Mouse (Mus musculus): ENCODE measurements around the gene Hps4. TPM values are rescaled to one million over a fixed set of nuclear protein-coding genes. Genes with fewer than 3 reads are reported as not detected.

Hps4 gene
- total RNA-seq, 2 experiments from 2014 or later = 32.8 to 37.2 TPM

DNA sequence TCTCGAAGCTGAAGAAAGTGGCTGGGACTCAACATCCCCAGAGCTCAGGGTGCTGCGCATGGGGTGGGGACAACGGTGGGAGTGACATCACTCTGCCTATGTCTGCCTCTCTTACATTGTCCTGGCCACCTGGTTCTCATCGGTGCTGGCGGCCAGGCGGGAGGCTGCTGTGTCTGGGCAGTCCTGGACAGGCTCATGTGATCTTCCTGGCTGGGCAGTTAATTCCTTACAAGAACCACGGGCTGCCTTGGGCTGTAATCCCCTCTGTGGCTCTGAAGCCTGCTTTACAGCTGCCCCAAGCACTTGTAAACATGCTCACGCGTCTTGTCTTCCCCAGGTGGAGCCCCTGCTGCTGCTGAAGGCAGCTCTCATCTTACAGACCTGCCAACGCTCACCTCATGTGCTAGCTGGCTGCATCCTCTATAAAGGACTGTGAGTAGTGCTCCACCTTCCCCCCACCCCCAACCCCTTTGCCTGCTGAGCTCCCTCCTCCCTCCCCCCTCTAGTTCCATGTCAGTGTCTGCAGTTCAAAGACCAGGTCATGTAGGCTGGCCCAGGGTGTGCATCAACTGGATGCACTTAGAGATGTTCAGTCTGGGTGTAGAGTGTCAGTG, 21.4 kb downstream of the Hps4 start:
- DNase-seq (ENCODE audit: low spot score in 2 of 2) = no peak

DNA sequence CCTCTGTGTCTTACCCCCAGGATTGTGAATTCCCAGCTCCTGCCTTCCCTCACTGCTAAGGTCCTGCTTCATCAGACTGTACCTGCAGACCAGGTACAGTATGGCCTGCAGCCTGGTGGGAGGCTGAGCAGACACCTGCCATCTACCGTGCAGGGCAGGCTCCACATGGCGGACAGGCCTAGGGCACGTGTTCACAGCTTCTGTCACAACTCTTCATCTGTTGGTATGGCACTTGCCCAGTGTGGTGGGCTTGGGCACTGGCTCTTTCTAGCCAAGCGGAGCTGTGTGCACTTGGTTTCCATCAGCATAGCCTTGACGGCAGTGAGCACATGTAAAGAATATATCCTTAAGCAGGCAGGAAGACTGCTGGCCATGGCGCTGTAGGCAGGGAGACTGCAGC, 24.0 kb downstream of the Hps4 start:
- DNase-seq (ENCODE audit: low spot score in 2 of 2) = no peak

DNA sequence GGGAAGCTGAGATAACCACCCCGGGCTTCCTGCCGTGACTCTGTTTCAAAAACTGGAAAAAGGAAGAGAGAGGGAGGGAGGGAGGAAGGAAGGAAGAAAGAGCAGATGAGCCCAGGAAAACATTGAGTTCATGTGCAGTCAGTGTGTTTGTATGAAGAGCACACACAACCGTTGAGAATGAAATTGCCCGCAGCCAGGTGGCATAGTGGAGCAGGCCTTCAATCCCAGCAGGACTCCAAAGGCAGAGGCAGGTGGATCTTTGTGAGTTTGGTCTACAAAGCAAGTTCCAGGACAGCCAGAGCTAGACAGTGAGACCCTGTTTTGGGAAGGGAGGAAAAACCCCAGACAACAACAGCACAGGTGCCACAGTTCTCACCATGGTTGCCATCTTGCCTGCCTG, 24.5 kb downstream of the Hps4 start:
- no peak for DNase-seq (ENCODE audit: low spot score in 2 of 2)

DNA sequence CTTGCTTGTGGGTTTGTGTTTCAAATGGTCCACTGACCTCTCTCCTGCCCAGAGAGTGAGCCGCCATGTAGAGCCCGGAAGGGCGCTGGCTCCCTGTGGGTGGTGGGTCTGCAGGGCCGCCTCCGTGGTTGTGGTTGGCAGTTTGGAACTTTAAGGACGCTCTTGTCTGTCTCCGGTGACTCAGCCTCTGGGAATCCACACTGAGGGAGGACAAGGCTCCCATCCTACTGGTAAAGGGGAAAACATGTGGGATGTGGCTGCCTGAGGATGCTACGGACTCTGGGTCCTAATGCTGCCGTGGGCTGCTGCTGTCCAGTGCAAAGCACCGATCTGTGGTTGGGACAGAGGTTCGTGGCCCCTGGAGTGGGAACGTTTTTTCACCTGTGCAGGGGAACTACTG, 25.0 kb downstream of the Hps4 start:
- DNase-seq (ENCODE audit: low spot score in 2 of 2) = no peak

DNA sequence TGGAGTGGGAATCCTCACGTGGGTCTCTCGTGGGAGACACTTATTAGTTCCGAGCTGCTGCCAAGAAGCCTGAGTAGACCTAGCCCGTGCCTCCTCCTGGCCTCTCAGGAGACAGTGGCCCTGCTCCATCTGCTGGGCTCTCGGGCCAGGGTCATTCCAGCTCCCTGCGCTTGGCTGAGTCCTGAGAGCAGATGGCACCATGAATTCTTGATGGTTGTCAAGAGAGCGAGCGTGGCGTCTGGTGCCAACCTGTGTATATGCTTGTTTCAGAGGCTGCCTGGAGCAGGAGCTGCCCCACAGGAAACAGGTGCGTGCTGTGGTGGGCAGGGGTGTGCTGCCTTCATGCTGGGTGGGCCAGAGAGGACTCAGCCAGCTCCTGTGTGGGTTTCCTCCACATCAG, 25.8 kb downstream of the Hps4 start:
- no peak for DNase-seq (ENCODE audit: low spot score in 2 of 2)

DNA sequence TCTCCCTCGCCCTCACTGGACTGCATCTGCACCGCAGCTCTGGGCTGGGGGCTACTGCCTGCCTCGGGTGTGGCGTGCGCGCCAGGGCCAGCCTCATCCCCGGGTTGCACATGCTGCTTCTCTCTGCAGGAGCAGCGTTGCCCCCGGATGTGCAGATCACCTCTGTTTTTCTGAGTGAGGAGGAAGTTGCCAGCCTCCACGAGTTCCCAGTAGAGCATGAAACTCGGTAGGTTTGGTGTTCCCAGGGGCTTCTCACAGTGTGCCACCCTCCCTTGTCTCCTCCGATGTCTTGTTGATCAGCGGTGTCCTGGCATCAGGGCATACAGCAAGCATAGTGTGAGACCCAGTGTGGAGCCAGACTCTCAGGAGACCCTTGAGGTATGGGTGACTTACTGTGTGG, 26.4 kb downstream of the Hps4 start:
- DNase-seq (ENCODE audit: low spot score in 2 of 2) = no peak

DNA sequence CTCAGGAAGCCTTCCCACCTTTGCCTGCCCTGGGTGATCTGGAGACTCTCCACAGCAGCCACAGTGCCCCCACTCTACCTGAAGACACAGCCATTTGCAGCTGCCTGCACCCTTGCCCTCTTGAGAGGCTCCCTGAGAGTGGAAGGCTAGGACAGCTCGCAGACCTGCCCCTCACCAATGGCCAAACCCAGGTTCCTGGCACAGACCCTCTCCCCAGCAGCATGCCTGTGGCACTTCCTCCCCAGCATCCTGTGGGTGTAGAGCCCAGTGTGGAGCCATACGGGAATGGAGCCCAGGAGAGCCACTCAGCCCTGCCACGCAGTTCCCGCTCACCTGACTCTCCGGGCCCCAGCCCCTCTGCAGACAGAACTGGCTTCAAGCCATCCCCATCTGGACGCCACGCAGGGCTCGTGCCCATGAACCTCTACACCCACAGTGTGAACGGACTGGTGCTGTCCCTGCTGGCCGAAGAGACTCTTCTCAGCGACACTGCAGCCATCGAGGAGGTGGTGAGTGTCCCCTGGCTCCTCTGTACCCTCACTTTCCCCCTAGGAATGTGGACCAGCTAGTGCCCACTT, 27.4 kb downstream of the Hps4 start:
- DNase-seq (ENCODE audit: low spot score in 2 of 2) = no peak

DNA sequence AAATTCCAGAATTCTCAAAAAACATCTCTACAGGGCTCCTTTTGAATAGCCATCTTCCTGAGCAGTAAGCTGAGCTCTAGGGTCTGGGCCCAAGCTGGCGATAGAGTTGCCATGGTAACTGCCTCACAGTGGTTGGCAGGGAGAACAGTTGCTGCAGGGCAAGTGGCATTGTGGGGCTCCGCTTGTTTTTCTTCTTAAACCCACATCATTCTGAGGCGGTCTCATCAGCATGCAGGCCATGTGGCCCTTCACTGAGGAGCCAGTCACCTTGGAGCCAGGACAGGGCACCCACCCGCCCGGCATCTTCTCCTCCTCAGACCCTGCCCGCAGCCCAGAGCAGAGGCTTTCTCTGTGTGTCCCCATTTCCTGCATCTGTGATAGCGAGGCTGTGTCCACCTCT, 29.1 kb downstream of the Hps4 start:
- no peak for DNase-seq (ENCODE audit: low spot score in 2 of 2)

DNA sequence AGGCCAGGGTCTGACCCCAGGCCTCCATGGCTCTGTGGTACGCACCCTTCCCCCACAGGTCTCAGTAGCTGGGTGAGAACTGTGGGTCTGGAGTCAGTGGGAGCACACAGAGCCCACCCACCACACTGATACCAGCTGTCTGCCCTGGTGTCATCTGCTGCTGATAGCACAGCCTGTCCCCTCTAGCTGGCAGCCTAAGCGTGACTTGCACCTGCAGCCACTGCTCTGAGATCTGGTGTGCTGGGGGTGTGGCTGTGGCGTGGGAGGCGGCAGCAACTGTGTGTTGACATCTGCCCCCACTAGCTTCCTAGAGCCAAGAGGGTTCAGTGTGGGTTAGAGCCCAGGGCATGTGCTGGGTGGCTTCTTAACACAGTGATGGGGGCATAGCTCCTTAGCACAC, 33.2 kb downstream of the Hps4 start:
- DNase-seq (ENCODE audit: low spot score in 2 of 2) = no peak

DNA sequence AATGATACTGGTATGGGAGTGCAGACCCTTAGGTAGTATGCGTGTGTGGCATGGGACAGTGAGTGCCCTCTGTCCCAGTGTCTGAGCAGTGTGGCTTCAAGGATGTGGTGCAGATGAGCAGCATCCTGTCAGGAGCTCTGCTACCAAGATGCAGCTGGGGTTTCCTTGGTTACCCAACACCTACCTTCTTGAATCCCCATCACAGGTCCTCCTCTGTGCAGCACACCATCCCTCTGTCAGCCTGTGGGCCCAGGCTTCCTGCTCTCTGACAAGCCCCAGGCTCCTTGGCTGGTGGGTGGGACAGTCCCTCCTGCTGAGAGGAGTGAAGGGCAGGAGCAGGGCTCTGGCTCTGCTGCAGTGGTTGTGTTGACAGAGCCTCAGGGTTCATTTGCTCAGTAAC, 34.5 kb downstream of the Hps4 start:
- no peak for DNase-seq (ENCODE audit: low spot score in 2 of 2)

DNA sequence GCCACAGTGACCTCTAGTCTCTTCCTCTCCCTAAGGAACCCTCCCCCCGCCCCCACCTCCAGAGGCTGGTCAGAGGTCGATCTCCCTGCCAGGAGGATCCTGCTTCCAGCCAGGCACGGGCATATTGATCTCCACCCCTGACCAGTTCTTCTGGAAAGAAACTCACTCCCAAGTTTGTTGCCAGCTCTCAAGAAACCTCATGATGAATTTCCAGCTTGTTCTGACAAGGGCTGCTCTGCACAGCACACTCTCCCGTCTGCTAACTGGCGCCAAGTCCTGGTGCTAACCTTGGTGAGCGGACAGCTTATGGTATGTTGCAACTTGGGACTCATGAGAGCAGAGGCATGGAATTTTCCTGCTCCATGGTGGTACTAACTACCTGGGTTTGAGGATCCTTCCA, 35.8 kb downstream of the Hps4 start:
- DNase-seq (ENCODE audit: low spot score in 2 of 2) = peak in 1 of 2 experiments; percentile 33

DNA sequence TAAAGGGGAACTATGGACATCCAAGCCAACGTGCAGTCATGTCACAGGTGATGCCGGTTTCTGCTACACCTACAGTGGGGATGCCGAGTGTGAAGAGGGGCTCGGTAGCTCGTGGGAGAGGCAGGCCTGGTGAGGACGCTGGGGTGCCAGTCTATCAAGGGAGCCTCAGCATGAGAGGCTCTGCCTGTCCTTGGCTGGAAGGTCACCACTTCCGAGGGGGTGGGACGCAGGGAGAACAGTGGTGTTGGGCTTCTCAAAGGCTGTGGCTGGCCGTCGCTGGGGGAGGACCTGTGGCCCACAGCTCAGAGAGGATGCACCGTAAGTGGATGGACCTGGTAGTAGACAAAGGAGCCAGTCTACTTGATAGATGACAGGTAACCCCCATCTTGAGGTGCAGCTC, 38.3 kb downstream of the Hps4 start:
- no peak for DNase-seq (ENCODE audit: low spot score in 2 of 2)

DNA sequence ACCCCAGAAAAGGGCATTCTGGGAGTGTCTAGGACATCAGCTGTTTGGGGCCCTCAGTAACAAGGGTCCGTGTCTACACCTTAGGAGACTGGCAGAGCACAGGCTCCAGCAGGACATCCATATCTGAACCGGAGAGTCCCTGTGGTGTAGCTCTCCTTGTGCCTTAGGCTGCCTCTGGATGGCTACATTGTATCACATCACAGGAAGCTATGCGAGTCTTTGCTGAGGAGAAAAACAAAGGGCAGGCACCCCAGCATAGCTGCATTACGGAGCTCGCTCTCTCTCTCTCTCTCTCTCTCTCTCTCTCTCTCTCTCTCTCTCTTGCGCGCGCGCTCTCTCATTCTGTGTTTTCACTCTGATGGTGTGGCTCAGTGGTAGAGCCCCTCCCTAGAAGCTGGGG, 39.2 kb downstream of the Hps4 start:
- no peak for DNase-seq (ENCODE audit: low spot score in 2 of 2)

DNA sequence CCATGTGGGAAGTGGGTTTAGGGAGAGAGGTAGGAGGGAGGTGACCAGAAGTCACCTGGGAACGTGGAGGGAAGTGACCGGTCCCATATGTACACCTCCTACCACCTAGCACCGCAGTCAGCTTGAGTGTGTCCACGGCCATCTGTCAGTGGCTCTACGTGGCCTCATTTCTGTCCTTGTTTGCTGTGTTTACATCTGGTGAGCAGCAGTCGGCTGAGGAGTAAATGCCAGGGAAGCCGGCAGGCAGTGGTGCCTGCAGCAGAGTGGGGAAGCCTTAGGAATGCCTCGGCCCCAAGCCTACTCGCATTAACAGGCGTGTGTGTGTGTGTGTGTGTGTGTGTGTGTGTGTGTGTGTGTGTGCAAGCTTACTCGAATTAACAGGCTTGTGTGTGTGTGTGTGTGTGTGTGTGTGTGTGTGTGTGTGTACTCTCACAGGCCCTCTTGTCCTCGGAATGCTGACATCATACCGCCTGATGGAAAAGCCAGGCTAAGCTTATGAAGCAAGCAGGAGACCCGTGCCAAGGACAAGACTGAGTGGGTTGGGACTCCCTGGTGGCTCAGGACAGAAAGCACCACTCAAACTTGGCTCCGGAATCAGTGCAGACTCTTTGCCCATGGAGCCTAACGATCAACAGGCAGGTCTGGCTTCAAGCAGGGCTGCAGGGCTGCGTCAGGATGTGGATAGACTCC, 39.9 kb downstream of the Hps4 start:
- peak in 1 of 2 experiments; percentile 25 for DNase-seq (ENCODE audit: low spot score in 2 of 2)

DNA sequence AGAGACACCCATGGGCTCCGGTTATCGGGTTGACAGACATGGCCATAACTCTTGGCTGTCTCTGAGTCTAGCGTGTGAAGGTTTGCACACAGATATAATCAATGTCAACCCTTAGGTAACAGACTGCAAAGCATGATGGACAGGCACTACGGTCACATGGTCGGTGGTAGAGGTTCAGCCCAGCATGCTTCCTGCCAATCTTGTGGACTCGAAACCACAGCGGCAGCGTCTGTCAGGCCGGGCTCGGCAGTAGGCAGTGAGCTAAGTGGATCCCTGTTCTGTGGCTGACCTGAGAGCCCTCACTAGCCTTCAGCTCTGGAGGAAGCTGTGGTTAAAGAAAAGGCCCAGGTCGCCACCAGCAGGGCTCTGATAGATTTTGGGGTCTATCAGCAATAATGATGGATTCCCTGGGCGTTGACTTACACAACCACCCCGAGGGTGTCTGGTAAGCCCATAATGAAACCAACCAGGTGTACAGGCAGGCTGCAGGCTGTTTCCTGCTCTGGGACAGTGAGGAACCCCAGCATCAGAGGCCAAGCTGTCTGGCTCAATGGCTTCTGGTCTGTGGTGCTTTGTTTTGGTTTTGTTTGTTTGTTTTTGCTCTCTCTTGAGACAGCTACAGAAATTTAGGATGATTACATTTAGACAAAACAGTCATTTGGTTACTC, 42.1 kb downstream of the Hps4 start:
- no peak for DNase-seq (ENCODE audit: low spot score in 2 of 2)

DNA sequence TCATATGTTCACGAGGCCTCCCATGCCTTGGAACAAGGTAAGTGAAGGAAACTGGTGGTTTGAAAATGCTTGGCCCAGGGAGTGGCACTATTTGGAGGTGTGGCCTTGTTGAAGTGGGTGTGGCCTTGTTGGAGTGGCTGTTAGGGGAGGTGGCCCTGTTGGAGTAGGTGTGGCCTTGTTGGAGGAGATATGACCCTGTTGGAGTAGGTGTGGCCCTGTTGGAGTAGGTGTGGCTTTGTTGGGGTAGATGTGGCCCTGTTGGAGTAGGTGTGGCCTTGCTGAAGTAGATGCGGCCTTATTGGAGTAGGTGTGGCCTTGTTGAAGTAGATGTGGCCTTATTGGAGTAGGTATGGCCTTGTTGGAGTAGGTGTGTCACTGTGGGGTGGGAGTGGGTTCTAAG, 43.1 kb downstream of the Hps4 start:
- no peak for DNase-seq (ENCODE audit: low spot score in 2 of 2)

DNA sequence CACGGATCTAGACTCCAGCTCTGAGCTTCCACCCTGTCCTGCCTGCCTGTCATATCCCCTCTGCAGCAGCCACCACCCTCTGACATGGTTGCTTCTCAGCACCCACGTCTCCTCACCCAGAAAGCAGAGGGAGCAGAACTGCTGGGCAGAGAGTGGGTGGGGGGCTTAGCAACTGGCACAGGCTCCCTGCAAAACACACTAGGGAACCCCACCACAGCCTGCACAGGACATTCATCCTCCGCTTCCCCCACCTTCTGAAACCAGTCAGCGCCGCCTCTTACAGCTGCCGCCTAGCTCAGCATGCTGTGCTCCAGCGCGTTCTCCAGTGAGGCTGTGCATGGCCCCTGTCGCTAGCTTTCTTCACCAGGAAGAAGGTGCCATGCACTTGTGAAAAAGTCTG, 46.5 kb downstream of the Hps4 start:
- no peak for DNase-seq (ENCODE audit: low spot score in 2 of 2)

DNA sequence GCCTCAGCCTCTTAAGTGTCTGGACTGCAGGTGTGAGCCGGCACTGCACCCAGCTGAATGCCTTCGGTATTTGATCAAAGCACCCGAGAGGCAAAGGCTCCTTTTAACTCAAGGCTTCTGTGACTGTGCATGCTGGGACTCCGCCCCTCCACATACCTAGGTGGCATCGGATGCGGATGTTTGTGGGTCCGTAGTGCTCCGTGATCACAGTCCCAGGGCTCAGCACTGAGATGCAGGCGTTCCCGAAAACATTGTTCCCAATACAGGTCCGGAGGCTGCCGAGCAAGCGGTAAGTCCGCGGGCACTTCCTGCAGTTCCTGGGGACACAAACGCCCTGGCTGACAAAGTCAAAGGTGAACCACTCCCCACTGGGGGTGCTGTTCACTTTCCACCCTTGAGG, 48.1 kb downstream of the Hps4 start:
- no peak for DNase-seq (ENCODE audit: low spot score in 2 of 2)

DNA sequence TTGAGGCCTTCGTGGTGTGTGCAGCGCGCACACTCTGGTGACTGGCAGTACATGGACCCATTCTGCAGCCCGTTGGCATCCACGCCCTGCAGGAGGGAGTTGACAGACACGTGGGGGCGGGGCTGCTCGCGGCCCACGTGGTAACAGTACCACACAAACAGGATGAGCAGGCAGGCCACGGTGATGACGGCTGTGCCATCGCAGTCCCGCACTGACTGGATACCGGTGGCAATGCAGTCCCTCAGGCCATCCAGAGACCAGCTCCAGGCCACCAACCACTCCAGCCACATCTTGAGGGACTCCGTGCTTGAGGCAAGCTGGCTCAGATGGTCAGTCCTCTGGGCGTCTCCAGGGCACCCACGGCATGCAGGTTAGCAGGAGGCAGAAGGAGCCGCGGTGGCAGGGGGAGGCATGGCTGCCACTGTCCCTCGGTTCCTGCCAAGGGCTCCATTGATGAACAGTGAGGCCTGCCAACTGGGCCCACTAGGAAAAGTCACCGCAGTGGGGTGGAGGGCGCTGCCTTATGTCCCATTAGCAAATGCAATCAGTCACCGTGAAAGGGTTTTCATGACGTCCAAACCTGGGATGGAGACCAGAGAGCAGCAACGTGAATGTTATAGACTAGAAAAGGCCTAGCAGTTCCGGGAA, 48.9 kb downstream of the Hps4 start:
- DNase-seq (ENCODE audit: low spot score in 2 of 2) = no peak

DNA sequence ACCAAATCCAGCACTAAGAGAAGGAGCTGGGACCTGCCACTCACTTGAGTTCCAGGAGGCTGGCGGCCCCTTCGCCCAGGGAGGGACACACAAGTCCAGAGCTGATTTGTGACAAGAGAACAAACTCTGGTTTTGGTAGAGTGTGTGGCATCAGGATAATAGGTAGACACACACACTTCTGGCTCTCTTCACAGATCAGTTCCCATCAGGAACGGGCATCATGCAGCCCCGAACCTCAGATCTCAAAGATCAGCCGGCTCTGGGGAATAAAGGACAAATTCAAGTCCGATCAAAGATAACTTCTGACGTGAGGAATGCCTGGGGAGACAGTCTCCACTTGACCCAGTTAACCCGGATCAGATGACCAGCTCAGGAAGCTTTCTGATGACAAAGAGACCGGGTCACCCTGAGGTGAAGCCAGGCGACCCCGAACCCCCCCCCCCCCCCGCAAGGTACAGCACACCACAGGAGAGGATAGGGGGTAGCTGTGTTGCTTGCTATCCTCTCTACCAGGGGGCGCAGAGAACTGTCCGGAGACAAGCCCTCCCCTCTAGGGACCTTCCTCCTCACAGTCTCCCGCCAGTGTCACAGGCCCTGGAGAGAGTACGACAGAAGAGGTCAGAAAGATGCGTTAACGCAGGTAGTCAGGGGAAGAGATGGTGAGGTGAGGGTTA, 51.0 kb downstream of the Hps4 start:
- DNase-seq (ENCODE audit: low spot score in 2 of 2) = no peak

DNA sequence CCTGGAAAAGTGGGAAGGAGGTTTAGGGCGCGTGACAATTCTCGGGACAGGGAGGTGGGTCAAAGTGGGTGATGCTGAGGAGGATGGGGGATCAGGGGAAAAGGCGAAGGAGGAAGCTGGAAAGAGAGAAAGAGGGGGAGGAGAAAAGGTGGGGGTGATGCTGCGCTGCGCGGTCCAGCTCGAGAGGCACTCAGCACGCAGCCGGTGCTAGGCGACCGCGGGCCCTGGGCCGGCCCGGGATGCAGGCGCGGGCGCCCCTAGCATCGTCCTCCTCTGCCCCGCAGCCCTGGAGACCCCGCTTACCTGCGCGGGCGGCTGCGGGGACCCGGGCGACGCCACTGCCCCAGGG, 51.5 kb downstream of the Hps4 start:
- DNase-seq (ENCODE audit: low spot score in 2 of 2) = no peak

Data from adrenal gland, postnatal 4 days (tissue).